Mouse (Mus musculus) right cerebral cortex, postnatal 14 days (tissue): ENCODE data around the gene Mgat5.

Experiments used
- DNase-seq: peaks from one replicate; pipeline ENCODE4 v3.0.0; 2022

The Mgat5 gene

GRCm38 (mm10) chr1:127204817-127205485, at the start of gene Mgat5:
Gene Mgat5 (plus strand): TSS chr1:127205015.
- peak; percentile 87 for DNase-seq

- no peak for DNase-seq
These were observed 44.6 kb upstream of the Mgat5 start for GRCm38 (mm10) chr1:127160118-127160760.

GRCm38 (mm10) chr1:127164589-127165160, 40.1 kb upstream of the Mgat5 start:
- DNase-seq: no peak

DNA sequence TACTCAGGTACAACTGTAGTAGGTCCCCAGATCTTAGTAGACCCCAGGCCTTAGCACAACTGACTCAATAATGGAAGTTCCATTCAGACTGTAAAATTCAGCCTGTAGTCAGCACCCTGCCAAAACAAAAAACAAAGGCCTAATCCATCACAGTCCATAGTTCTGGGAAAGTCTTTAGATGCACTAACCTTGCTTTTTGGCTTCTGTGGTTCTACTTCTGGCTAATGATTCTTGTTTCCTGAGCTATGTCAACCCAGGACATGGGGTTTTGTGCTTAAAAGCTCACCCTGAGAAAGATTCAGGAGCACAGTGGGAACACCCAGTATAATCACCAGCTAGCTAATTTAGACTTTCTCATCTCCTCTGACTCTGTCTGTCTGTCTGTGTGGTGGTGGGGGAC, 38.3 kb upstream of the Mgat5 start:
- DNase-seq: no peak

GRCm38 (mm10) chr1:127167586-127167985, 37.2 kb upstream of the Mgat5 start:
- DNase-seq: no peak

DNA sequence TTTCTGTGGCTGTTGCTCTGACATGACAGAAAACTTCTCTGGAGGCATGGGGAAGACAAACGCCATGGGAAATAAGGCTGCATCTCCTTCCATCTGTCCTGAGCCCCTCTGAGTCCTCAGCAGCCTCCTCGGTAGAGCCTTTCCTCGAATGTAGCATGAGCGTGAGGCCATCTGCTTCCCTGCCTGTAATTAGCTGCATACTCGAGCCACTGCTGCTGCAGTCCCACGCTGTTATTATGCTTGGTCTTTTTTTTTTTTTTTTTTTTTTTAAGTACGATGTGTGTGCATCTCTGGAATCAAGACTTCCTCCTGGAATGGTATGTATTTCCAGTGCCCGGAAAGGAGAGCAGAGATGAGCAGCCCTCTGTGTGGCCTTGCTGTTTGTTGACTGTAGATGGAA, 36.6 kb upstream of the Mgat5 start:
- peak; percentile 18 for DNase-seq

- no peak for DNase-seq
These were observed 35.3 kb upstream of the Mgat5 start for GRCm38 (mm10) chr1:127169516-127169915.

GRCm38 (mm10) chr1:127171361-127171760, 33.5 kb upstream of the Mgat5 start:
- DNase-seq: no peak

GRCm38 (mm10) chr1:127173448-127173847, 31.4 kb upstream of the Mgat5 start:
- DNase-seq: no peak

DNA sequence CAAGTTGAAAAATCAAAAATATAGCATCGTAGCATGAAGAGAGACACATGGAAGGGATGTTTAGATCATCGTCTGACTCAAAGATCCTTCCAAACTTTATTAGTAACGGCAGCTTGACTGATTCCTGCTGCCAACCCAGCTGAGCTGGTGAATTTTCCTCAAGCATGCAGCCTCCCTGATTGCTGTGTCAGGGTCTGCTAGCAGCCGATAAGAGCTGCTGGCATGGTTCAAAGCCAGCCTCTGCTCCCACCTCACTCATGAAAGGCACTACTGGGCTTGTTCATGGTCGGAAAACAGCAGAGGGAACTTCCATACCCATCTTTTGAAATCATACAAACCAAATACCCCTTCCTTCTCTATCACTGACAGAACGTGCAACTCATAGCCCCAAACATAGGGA, 12.4 kb upstream of the Mgat5 start:
- DNase-seq: no peak

DNA sequence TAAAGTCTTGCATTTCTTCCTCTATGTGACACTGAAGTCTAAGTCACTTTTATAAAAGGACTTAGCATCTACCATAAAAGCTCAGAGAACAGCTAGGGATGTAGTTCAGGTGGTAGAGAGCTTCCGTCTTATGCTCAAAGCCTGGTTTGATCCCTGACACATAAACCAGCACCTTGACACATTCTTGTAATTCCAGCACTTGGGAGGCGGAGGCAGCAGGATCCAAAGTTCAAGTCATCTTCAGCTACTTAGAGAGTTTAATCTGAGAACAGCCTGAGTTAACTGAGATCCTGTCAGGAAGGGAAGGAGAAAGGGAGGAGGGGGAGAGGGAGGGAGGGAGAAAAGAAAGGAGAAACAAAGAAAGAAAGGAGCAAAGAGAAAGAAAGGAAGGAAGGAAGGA, 5.6 kb upstream of the Mgat5 start:
- no peak for DNase-seq

DNA sequence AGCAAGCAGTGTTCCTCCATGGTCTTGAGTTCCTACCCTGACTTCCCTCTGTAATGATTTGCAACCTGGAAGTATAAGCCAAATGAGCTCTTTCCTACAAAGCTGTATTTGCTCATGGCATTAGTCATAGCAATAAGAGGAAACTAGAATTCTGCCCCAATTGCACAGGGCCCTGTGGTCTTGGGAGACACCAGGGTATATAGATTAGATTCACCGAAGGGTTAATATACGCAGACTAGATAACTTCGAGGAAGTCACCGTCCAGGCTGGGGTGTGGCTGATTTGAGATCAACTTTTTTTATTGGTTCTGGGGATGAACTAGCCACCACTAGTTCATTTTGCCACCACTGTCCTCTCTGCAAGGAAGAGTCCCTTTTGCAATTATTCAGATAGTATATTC, 2.5 kb upstream of the Mgat5 start:
- no peak for DNase-seq

- DNase-seq: peak; percentile 54
These were observed 1.5 kb upstream of the Mgat5 start for GRCm38 (mm10) chr1:127203231-127203764.

DNA sequence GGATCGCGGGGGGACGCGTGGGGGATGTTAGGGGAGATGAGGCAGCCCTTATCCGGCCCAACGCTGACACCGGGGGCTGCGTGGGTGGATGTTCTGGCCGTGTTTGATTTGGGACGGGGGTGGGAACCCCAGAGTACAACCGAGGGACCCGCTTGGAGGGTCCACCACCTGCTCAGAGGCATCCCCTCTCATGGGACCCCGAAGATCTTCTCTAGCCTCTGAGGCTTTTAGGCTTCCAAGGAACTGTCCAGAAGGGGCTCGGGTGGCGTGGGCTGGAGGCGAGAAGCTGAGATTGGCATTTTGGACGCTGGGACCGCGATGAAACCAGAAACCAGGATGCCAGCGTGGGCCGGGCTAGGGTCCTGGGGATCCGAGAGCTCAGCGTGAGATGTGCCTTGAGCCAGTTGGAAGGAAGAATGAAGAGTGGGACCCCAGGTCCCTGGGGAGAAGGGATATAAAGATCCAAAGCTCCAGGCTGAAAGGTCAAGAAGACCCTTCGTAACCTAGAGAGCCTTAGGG, 745 bp downstream of the Mgat5 start:
- peak; percentile 29 for DNase-seq

DNA sequence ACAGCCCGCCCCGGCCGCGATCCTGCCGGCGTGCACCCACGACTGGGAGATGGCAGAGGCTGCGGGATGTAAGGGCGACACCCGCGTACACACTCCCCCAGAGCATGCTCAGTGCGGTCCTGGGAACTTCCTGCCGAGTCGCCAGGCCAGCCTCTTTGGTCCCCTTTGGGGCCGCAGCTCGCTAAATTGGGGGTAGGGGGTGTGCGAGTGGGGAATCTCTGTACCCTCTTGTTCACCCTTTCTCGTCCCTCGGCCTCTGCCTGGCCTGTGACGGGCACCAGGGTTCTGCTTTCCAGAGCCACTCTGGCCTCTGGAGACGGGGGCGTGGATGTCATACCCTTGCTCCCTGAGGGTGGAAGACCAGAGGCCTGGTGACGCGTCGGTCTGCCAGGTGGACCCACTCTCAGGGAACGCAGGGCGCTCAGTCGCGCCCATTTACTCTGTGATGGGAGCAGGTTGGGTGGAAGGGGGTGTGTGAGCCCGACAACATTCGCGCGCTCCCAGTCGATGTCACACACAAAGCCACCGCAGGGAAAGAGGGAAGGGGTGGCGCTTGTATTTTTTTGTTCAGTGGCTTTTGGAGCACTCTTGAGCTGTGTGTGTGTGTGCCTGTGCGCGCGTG, 1.3 kb downstream of the Mgat5 start:
- peak; percentile 34 for DNase-seq

- DNase-seq: no peak
These were observed 2.2 kb downstream of the Mgat5 start for GRCm38 (mm10) chr1:127206881-127207555.

DNA sequence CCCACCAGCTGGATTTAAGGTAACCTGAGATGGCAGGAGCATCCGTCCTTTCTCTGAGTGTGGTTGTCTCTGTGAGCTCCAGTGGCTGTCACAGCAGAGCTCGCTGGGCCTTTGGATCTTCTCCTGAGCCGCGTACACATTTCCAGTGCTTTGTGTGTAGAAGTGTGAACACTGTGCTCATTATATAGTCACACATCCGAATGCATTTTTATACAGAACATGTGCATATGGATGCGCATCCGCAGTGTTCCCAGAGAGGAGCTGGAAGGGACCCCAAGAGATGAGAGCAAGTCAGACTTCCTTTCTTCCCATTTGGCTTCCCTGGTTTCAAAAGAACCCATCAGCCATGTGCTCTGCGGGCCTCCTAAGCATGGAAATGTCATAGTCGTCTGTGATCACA, 3.4 kb downstream of the Mgat5 start:
- DNase-seq: no peak

DNA sequence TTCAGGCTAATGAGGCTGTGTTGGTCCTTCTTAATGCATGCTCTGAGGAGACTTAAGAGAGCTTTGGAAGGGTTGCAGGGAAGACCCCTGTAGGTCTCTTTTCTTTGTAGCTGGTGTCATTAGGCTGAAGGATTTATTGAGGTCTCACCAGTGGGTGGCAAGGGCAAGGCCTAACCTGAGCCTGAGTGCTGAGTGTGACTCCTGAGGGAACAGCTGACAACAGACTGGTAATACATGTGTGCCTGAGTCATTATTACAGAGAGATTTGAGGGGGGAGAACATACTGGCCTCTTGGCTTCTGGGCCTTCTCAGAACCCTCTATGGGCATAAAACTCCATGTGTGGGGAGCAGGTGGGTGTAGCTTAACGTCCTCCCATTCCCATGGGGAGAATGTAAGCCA, 8.0 kb downstream of the Mgat5 start:
- no peak for DNase-seq

DNA sequence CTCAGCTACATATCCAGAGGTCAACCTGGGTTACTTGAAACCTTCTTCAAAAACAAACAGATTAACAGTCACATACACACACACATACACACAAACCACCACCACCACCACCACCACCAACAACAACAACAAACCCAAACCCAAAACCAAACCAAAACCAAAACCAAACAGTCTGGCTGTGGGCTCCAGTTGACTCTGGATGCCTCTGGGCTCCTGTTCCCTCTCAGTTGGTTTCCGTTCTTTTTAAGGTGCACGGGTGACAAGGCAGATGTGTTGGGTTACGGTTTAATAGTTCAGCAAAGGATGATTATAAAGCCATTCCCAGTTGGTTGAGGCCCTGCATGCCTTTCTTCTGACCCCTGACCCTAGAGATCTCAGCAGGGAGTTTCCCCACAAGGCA, 8.6 kb downstream of the Mgat5 start:
- no peak for DNase-seq

DNA sequence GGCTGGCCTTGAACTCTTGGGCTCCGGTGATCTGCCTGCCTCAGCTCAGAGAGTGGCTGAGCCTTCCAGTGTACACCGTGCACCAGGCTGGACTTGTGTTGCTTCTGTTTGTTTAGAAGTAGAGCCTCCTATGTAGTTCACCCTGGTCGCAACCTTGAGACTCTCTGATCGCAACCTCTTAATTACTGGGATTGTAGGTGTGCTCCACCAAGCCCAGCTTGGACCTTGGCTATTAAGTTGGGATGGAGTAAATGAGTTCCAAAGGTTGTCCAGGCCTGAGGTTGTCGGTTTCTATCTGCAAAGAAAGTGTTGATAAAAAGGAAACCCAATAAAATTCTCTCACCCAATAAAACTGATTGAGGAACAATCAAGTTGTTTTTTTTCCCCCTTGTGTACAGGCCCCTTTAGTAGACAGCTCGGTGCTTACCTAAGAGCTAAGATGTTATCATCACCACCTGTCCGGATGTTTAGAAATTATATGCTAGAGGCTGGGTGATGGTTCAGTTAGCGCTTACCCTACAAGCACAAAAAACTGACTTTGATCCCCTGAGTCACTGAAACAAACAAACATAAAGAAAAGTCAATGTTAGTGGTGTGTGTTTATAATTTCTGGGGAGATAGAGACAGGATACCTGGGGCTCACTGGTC, 9.9 kb downstream of the Mgat5 start:
- DNase-seq: no peak

DNA sequence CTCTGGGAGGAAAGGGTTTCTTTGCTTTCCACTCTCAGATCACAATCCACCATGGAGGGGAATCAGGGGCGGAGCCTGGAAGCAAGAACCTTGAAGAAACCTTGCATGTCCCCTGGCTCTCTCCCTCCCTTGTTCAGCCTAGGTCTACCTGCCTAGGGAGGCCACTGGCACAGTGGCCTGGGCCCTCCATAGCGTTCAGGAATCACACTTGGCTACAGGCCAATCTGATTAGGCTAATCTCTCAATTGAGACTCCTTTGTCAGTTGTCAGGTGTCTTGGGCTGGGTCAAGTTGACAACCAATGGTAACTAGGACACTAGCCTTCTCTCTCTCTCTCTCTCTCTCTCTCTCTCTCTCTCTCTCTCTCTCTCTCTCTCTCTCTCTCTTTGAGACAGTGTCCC, 12.2 kb downstream of the Mgat5 start:
- no peak for DNase-seq

GRCm38 (mm10) chr1:127217665-127218064, 12.8 kb downstream of the Mgat5 start:
- DNase-seq: no peak
